Mouse (Mus musculus) liver (tissue): ENCODE results near the gene Psme2b.
"Not testable (repeated sequence)": the region's sequence is repeated elsewhere in the genome, so short reads cannot be mapped to it uniquely, and the experiment has no call there.

Source experiments
- DNase-seq: peaks from one replicate; pipeline ENCODE4 v3.0.0-alpha.2; 2020; ENCODE audit warnings: mixed read lengths

Psme2b gene

GRCm38 (mm10) chr11:48946090-48946489 is at the start of gene Psme2b:
Psme2b (minus strand) TSS chr11:48946190.
- not testable (repeated sequence) for DNase-seq

- DNase-seq = not testable (repeated sequence)
Observed at GRCm38 (mm10) chr11:48994018-48994417, 48.0 kb upstream of the Psme2b start, which contains the start of gene Tgtp1. Tgtp1 (minus strand) TSS chr11:48994172.

- DNase-seq = not testable (repeated sequence)
Observed at GRCm38 (mm10) chr11:48993296-48993695, 47.3 kb upstream of the Psme2b start.

- DNase-seq = not testable (repeated sequence)
Observed at GRCm38 (mm10) chr11:48991740-48992520, 45.9 kb upstream of the Psme2b start, which contains the start of gene Gm12185. Gm12185 (minus strand) TSS chr11:48992226.

GRCm38 (mm10) chr11:48989981-48990380 is 44.0 kb upstream of the Psme2b start:
- not testable (repeated sequence) for DNase-seq

GRCm38 (mm10) chr11:48988219-48988618 is 42.2 kb upstream of the Psme2b start:
- not testable (repeated sequence) for DNase-seq

GRCm38 (mm10) chr11:48982848-48983247 is 36.9 kb upstream of the Psme2b start:
- not testable (repeated sequence) for DNase-seq

- not testable (repeated sequence) for DNase-seq
Observed at GRCm38 (mm10) chr11:48980052-48980451, 34.1 kb upstream of the Psme2b start.

GRCm38 (mm10) chr11:48979251-48979650 is 33.3 kb upstream of the Psme2b start, which contains the start of gene 9930111J21Rik1:
9930111J21Rik1 (minus strand) TSS chr11:48979398.
- DNase-seq = not testable (repeated sequence)

GRCm38 (mm10) chr11:48978240-48978939 is 32.4 kb upstream of the Psme2b start, which contains the start of gene Olfr56:
Olfr56 (plus strand) TSS chr11:48978889.
- DNase-seq = not testable (repeated sequence)

- not testable (repeated sequence) for DNase-seq
Observed at GRCm38 (mm10) chr11:48974686-48975085, 28.7 kb upstream of the Psme2b start.

GRCm38 (mm10) chr11:48939286-48939685 is 6.7 kb downstream of the Psme2b start:
- DNase-seq = not testable (repeated sequence)

- not testable (repeated sequence) for DNase-seq
Observed at GRCm38 (mm10) chr11:48935291-48935690, 10.7 kb downstream of the Psme2b start.

GRCm38 (mm10) chr11:48933923-48934322 is 12.1 kb downstream of the Psme2b start:
- DNase-seq = not testable (repeated sequence)

GRCm38 (mm10) chr11:48933422-48933821 is 12.6 kb downstream of the Psme2b start:
- not testable (repeated sequence) for DNase-seq

- DNase-seq = not testable (repeated sequence)
Observed at GRCm38 (mm10) chr11:48928068-48928467, 17.9 kb downstream of the Psme2b start.

GRCm38 (mm10) chr11:48926437-48926836 is 19.6 kb downstream of the Psme2b start:
- not testable (repeated sequence) for DNase-seq

- not testable (repeated sequence) for DNase-seq
Observed at GRCm38 (mm10) chr11:48923818-48924217, 22.2 kb downstream of the Psme2b start.

- DNase-seq = no peak
Observed at GRCm38 (mm10) chr11:48918380-48918779, 27.6 kb downstream of the Psme2b start.

GRCm38 (mm10) chr11:48913611-48914010 is 32.4 kb downstream of the Psme2b start:
- no peak for DNase-seq

- no peak for DNase-seq
Observed at GRCm38 (mm10) chr11:48908459-48908858, 37.5 kb downstream of the Psme2b start.

- DNase-seq = no peak
Observed at GRCm38 (mm10) chr11:48902021-48902420, 44.0 kb downstream of the Psme2b start, which contains the start of gene Gm5431. Gm5431 (minus strand) TSS chr11:48902214.

GRCm38 (mm10) chr11:48901567-48901930 is 44.4 kb downstream of the Psme2b start:
- DNase-seq = not testable (repeated sequence)
